Mouse (Mus musculus) bone marrow macrophage, adult 2 months (primary cell): ENCODE data around the gene Smarcb1. TPM values are rescaled to one million over a fixed set of nuclear protein-coding genes. Genes with fewer than 3 reads are reported as not detected.
"Not testable (repeated sequence)": the region's sequence is repeated elsewhere in the genome, so short reads cannot be mapped to it uniquely, and the experiment has no call there.

Experiments
- H3K27ac ChIP-seq: 2 replicates; pipeline ENCODE4 v1.5.1; 2012; ENCODE audit warnings: low read depth, low read length; ENCODE audit not compliant: insufficient read depth
- H3K4me1 ChIP-seq: 2 replicates; pipeline ENCODE4 v1.6.1; 2012; ENCODE audit warnings: low read length; ENCODE audit not compliant: control insufficient read depth, insufficient read depth
- H3K4me3 ChIP-seq: 2 replicates; pipeline ENCODE4 v1.5.1; 2012; ENCODE audit warnings: mild to moderate bottlenecking, low read length, moderate library complexity; ENCODE audit not compliant: insufficient read depth
- CTCF ChIP-seq: IDR thresholded peaks from 2 replicates; pipeline ENCODE4 v1.5.1; 2012; ENCODE audit warnings: low read depth, mild to moderate bottlenecking, low read length, moderate library complexity
- POLR2A ChIP-seq: IDR thresholded peaks from 2 replicates; pipeline ENCODE4 v1.6.1; 2012; ENCODE audit warnings: mild to moderate bottlenecking, low read depth, low read length, borderline replicate concordance
- polyA plus RNA-seq: library from polyadenylated mRNA; stranded (reverse); fragments of >200 nt; gene quantifications from 2 replicates; pipeline ENCODE4 v1.2.4, GENCODE M21; 2012; ENCODE audit not compliant: missing spikeins, insufficient read depth, insufficient read length

The Smarcb1 gene
- polyA plus RNA-seq, 1 experiment: 31.8 TPM

DNA sequence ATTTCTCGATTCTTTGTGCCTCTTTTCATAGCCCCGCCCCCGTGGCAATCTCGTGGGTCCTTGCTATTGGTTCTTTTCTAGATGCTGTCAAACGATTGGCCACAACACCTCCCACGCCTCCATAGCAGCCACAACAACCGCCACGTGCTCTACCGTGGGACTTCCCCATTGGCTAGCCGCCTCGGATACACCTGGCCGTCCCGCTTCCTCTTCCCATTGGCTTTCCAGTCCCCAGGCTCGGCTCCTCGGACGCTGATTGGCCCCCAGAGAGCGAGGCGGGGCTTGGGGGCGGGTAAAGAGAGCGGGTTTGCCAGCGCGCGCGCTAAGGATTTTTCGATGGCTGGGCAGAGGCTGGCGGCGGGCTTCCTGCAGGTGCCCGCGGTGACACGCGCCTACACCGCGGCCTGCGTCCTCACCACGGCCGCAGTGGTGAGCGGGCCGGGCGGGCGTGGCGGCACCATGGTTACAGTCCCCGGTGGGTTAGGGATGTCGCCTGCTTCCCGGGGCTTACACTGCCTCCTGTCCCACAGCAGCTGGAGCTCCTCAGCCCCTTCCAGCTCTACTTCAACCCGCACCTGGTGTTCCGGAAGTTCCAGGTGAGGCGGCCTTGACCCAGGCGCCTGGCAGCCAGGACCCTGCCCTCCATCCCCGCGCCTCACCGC, 28.2 kb downstream of the Smarcb1 start, which contains the start of gene Derl3:
Gene Derl3 (plus strand): TSS at position 325 of the 662 bp plus-strand sequence.
- TF ChIP-seq CTCF (no peak), POLR2A (no peak)
- Histone ChIP-seq H3K4me3 (peak within 1 kb of the TSS; percentile 58), H3K27ac (no peak within 1 kb of the TSS), H3K4me1 (no peaks in the 10 kb centered on the region; the same call in 1 of the 2 replicates)

DNA sequence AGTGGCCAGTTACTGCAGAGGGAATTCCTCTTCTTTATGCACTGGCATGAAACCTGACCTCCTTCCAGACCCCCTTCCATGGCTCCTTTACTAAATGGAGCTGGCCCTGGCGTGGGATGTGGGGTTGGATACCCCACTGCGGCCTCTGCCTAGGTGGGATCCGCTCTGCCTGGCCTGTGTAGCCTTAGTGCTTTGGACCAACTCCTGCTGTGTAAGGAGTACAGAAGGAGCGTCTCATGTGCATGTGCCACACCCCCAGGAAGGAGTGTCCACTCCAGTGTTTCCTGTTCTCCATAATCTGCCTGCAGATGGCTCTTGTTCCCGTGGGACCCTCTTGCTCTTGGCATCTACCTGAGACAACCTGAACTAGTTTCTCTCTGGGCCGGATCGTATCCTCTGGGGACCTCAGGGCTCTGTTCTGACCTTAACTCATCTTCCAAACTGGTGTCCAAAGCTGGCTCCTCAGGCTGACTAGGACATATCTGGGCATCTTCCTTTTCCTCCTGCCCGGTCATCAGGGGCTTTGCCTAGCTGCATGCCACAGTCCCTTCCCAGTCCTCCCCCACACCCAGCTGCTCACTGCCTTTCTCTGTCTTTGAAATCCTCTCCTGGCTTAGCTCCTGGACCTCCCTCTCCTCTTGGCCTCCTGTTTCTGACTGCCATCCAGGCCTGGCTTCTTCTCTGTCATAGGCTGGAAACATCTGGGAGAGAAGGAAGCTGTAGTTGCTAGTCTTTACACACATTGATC, 31.8 kb downstream of the Smarcb1 start:
- TF ChIP-seq POLR2A (no peak), CTCF (no peak)
- H3K27ac ChIP-seq: no peak overlapping the region
- H3K4me1 ChIP-seq: peaks cover 2% of the 10 kb centered on the region; the same call in 1 of the 2 replicates
- no peak overlapping the region for H3K4me3 ChIP-seq

DNA sequence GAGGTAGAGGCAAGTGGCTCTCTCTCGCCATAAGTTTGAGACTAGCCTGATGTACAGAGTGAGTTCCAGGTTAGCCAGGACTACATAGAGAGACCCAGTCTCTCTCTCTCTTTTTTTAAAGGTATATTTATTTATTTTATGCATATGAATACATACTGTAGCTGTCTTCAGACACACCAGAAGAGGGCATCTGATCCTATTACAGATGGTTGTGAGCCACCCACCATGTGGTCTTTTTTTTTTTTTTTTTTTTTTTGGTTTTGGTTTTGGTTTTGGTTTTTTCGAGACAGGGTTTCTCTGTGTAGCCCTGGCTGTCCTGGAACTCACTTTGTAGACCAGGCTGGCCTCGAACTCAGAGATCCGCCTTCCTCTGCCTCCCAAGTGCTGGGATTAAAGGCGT, 33.9 kb downstream of the Smarcb1 start:
- not testable (repeated sequence) for H3K4me3 ChIP-seq, H3K4me1 ChIP-seq, H3K27ac ChIP-seq

DNA sequence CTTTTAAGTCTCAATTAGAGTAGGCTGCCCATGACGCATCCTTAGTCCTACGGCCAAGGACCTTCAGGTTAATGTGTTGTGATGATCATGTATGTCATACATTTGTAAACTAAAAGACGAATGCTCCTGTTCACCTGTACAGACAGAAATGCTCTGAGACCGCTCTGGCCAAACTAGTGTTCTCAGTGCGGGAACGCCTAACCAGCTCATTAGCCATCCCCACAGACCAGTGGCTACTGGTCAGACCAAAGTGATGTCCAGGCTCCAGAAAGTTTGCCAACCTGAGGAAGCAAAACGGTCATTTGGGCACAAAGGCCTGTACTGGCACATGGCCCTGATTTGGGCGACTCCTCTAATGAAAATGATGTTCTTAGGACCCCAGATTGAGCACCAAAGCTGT, 36.7 kb downstream of the Smarcb1 start:
- no peak overlapping the region for H3K27ac ChIP-seq
- H3K4me1 ChIP-seq: peaks cover 2% of the 10 kb centered on the region; the same call in 1 of the 2 replicates
- H3K4me3 ChIP-seq: no peak overlapping the region
- TF ChIP-seq CTCF: no peak
- no peak for TF ChIP-seq POLR2A

DNA sequence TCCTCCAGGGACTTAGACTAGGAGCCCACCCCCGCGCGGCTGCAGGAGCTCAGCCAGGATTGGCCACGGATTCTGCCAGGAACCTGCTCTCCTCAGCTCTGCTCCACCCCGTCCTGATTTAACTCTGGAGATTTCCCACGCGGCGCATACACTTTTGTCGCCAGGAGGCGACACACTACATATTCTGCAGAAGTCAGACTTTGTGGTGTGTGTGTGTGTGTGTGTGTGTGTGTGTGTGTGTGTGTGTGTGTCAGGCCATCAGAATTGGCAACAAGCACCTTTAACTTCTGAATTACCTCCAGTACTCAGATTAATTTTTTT, 38.2 kb downstream of the Smarcb1 start:
- TF ChIP-seq CTCF (peak; percentile 55; the same call in 1 of the 2 replicates), POLR2A (no peak)
- H3K4me3 ChIP-seq: no peak overlapping the region
- H3K4me1 ChIP-seq: peaks cover 2% of the 10 kb centered on the region; the same call in 1 of the 2 replicates
- H3K27ac ChIP-seq: no peak overlapping the region

DNA sequence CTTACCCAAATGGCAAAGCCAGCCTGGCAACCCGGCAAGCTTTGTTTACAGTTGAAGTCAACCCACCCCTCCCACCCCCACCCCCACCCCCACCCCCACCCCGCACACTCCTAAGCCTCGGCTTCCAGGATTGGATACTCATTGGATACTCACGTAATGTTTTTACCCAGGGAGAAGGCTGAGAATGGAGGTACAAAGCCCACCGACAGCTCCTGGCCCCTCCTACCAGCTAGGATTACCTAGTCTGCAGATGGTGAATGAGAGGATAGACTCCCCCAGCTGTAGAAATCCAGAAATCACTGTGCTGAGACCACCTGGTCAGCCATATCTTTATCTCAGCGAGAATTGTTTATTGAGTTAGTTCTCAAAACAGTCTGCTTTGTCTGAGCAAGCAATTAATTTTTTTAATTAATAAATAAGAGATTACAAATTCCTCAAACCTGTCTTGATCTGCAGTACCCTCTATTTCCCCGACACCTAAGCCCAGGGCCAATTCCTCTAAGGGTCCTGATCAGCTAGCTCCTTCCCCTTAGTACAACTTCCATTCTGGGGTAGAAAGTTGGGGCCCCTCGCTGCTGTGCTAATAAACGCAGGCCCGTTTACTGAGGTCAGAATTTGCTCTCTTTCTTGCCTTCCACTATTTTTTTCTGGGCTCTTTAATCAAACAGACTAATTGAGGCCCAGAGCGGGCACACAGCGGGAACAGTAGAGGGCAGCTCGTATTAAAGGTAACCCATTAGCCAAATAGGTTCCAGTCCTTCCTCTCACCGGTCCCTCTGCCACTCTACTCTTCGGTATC, 38.8 kb downstream of the Smarcb1 start:
- H3K4me1 ChIP-seq: no peaks in the 10 kb centered on the region
- no peak for TF ChIP-seq CTCF
- TF ChIP-seq POLR2A: no peak
- H3K27ac ChIP-seq: no peak overlapping the region
- no peak overlapping the region for H3K4me3 ChIP-seq

DNA sequence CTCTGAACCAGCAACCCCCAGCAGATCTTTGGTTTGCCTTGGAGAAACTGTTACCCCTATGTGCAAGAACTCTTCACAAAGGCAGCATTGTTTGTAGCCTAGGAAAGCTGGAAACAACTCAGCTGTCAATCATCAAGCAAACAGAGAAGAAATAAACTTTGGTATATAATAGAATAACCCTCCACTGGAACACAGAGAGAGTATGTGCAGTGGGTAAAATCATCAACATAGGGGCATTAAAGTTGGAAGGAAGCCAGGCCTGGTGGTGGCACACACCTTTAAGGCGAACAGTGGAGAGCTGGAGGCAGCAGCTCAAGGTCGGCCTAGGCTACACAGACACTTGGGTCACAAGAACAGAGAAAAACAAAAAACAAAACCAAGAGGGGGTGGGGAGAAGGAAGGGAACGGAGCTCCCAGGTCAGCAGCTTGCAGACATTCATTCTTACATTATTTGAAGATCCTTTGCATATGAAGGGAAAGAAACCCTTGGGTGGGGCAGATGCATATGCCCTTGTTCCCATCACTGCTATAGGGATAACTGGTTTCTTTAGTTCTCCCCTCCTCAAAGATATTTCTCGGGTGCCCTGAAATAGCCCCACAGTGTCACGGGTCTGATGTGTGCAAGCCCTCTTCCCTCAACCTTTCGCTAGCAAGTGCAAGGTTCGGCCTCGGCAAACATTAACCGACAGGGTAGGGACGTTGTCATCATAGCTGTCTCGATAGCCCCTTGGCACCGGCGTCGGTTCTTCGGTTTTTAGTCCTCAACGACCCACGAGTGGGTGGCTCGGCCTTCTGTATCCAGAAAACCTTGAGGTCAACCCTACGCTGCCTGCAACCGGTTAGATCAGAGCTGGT, 39.6 kb downstream of the Smarcb1 start:
- TF ChIP-seq POLR2A: no peak
- no peak for TF ChIP-seq CTCF
- H3K4me1 ChIP-seq: no peaks in the 10 kb centered on the region
- H3K4me3 ChIP-seq: no peak overlapping the region
- H3K27ac ChIP-seq: no peak overlapping the region

DNA sequence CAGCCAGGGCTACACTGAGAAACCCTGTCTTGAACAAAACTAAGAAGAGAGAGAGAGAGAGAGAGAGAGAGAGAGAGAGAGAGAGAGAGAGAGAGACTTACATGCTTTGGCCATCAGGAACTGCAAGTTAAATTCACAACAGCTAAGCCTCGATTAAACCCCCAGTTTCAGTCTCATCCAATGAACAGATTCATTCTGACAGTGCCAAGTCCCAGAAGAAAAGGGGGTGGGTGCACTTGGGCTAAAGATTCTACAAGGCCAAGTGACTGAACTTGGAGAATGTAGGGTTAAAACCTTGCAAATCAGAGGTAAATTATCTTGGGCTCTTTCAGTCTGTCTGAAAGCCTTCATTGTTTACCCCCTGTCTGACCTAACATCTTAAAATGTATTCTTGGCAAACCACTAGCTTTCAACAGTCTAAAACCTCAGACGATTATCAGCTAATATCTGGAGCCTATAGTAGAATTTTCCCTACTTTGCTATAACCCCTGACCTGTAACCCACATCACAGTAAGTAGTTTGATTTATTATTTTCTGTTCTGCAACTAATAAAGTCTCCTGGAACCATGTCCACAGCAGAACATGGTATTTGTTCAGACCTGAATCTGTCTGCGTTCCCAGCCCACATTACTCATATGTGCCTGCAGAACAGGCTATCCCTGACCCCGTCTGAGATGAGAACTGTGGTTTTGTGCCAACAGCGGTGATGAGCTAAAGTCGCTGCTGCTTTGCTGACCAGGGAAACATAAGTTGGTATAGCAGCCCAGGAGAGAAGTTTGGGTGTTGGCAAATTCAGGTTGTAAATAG, 40.4 kb downstream of the Smarcb1 start:
- TF ChIP-seq POLR2A (no peak), CTCF (no peak)
- H3K27ac ChIP-seq: no peak overlapping the region
- no peak overlapping the region for H3K4me3 ChIP-seq
- H3K4me1 ChIP-seq: no peaks in the 10 kb centered on the region
